Mouse (Mus musculus) left cerebral cortex, adult 9 months (tissue): Measurements from ENCODE around the gene Cyp2r1.
"Not testable (repeated sequence)": the region's sequence is repeated elsewhere in the genome, so short reads cannot be mapped to it uniquely, and the experiment has no call there.

Experiments
- DNase-seq, 2 experiments: peaks; one replicate each; pipeline ENCODE4 v3.0.0; 2022; ENCODE audit warnings: low spot score in 2 of 2

Gene Cyp2r1

GRCm38 (mm10) chr7:114562531-114563241 lies at the start of gene Cyp2r1:
Cyp2r1 (minus strand) TSS chr7:114562972.
- DNase-seq, result peak; percentile 59 to 87

- not testable (repeated sequence) for DNase-seq
These were observed 31.6 kb upstream of the Cyp2r1 start for GRCm38 (mm10) chr7:114594391-114594790.

- no peak for DNase-seq
These were observed 19.7 kb upstream of the Cyp2r1 start for GRCm38 (mm10) chr7:114582441-114582840.

- DNase-seq, result no peak
These were observed 18.4 kb upstream of the Cyp2r1 start for GRCm38 (mm10) chr7:114581200-114581599.

- DNase-seq, result peak in 1 of 2 experiments; percentile 70
These were observed 17.7 kb upstream of the Cyp2r1 start for GRCm38 (mm10) chr7:114580426-114580825.

- no peak for DNase-seq
These were observed 14.9 kb upstream of the Cyp2r1 start for GRCm38 (mm10) chr7:114577665-114578064.

- DNase-seq, result no peak
These were observed 14.2 kb upstream of the Cyp2r1 start for GRCm38 (mm10) chr7:114576931-114577330.

GRCm38 (mm10) chr7:114573866-114574265 lies 11.1 kb upstream of the Cyp2r1 start:
- DNase-seq, result not testable (repeated sequence)

GRCm38 (mm10) chr7:114536179-114536578 lies 26.6 kb downstream of the Cyp2r1 start:
- no peak for DNase-seq

- DNase-seq, result no peak
These were observed 36.5 kb downstream of the Cyp2r1 start for GRCm38 (mm10) chr7:114526245-114526644.

GRCm38 (mm10) chr7:114520122-114520521 lies 42.6 kb downstream of the Cyp2r1 start:
- no peak for DNase-seq

- no peak for DNase-seq
These were observed 53.9 kb downstream of the Cyp2r1 start for GRCm38 (mm10) chr7:114508879-114509278.
